Mouse (Mus musculus) ovary, postnatal 10 days (tissue): ENCODE data around the gene Rnf216.
"Not testable (repeated sequence)": the region's sequence is repeated elsewhere in the genome, so short reads cannot be mapped to it uniquely, and the experiment has no call there.

Experiments
- DNase-seq: peaks from one replicate; pipeline ENCODE4 v3.0.0; 2022; ENCODE audit warnings: low spot score

The Rnf216 gene

DNA sequence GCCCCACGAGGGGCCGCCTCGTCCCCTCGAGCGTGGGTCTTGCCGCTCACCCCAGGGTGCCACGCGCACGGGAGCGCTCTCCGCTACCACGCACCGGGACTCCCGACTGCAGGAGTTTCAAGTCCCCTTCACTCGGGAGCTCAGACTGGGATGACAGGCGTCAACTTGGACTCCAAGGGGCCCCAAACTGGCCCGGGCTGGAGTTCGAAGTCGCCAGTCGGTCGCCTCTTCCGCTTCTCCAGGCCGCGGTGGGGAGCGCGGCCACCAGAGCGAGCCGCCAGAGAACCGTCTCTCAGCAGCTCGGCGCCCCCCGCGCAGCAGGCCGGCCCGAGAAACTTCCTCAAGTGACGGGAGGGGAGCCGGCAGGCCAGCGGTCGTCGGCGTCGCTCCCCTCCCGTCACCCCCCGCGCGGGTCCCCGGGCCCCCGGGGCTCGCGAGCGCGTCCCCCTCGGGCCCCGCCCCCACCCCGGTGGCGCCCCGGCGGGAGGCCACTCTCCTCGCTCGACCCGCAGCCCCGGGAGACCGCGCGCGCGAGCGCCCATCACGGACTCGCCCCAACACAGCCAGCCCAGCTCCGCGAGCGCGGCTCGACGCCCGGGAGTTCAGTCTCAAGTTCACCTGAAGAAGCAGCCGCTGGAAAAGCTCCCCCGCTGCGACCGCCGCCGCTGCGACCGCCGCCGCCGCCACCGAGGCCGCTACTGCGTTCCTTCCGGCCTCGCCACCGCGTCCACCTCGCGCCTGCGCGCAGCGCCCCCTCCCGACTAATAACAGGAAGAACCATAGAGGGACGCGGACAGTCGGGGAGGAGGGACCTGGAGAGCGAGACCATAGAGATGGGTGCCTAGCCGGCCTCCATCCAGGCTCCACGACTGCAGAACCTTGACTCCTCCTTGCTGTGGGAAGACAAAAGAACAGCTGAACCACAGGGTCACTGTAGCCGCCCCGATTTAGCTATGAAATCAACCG is at the start of gene Rnf216:
Gene Rnf216 (minus strand): TSS at position 714 of the 966 bp plus-strand sequence.
- DNase-seq, result peak; percentile 93

DNA sequence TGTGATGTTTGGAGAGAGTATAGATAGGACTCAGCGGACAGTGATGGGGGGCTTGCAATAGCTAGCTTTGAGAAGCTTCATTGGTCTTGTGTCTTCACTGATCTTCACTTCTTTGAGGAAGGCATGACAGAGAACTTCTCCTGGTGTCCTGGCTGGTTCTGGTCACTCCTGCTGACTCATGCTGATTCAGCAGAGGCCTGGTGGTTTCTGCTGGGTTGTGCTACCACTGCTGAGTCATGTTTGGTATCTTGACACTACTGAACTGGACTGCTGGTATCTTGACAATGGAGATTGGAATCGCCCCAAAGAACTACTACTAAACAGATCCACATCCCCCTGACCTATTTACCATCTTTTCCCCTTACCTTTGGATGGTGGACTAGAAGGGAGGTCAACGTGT is 42.7 kb upstream of the Rnf216 start:
- no peak for DNase-seq

- DNase-seq, result no peak
Observed at GRCm38 (mm10) chr5:143153756-143154155, 41.0 kb upstream of the Rnf216 start.

- no peak for DNase-seq
Observed at GRCm38 (mm10) chr5:143150044-143150443, 37.2 kb upstream of the Rnf216 start.

GRCm38 (mm10) chr5:143149536-143149935 is 36.7 kb upstream of the Rnf216 start:
- DNase-seq, result no peak

GRCm38 (mm10) chr5:143148661-143149060 is 35.9 kb upstream of the Rnf216 start:
- DNase-seq, result no peak

GRCm38 (mm10) chr5:143147481-143147880 is 34.7 kb upstream of the Rnf216 start, which contains the start of gene Olfr718-ps1:
Olfr718-ps1 (minus strand) TSS chr5:143147581.
- DNase-seq, result no peak

GRCm38 (mm10) chr5:143137580-143137979 is 24.8 kb upstream of the Rnf216 start:
- DNase-seq, result no peak

- DNase-seq, result no peak
Observed at GRCm38 (mm10) chr5:143135042-143135441, 22.2 kb upstream of the Rnf216 start.

- not testable (repeated sequence) for DNase-seq
Observed at GRCm38 (mm10) chr5:143134216-143135010, 21.6 kb upstream of the Rnf216 start.

GRCm38 (mm10) chr5:143132935-143133514 is 20.2 kb upstream of the Rnf216 start:
- no peak for DNase-seq

DNA sequence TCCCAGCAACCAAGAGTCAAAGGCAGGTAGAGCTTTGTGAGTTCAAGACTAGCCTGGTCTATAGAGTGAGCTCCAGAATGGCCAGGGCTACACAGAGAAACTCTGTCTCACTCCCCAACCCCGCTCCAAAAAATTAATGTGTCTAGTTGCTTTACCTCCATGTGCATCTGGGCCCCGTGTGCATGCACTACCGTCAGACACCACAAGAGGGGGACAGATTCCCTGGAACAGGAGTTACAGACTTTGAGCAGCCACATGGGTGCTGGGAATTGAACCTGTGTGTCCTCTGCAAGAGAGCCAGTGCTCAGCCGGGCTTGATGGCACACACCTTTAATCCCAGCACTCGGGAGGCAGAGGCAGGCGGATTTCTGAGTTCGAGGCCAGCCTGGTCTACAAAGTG is 17.5 kb upstream of the Rnf216 start:
- no peak for DNase-seq

GRCm38 (mm10) chr5:143129101-143129500 is 16.3 kb upstream of the Rnf216 start:
- no peak for DNase-seq

- no peak for DNase-seq
Observed at GRCm38 (mm10) chr5:143127837-143128236, 15.0 kb upstream of the Rnf216 start.

DNA sequence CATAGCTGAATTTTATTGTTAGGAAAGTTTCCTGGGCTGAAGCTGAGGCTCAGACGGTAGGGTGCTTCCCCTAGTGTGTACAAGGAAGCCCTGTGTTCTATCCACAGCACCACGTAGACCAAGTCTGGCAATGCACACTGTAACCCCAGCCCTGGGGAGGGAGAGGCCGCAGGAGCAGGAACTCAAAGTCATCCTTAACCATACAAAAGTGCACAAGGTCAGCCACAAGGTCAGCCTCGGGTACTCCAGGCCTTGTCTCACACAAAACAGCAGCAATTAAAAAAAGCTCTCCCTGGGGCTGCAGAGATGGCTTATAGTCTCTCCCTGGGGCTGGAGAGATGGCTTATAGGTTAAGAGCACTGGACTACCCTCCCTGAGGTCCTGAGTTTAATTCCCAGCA is 14.1 kb upstream of the Rnf216 start:
- DNase-seq, result no peak

DNA sequence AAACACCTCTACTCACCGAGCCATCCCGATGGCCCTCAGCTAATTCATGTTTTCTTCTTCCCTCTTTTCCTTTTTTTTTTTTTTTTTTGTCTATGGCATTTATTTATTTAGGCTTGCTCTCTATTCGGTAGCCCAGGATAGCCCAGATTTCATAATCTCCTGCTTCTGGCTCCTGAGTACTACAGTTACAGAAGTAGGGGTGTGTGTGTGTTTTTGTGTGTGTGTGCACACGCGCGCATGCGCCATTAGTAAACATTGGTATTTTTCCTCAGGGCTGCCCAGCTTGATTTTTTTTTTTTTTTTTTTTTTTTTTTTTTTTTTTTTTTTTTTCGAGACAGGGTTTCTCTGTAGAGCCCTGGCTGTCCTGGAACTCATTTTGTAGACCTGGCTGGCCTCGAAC is 13.3 kb upstream of the Rnf216 start:
- no peak for DNase-seq

DNA sequence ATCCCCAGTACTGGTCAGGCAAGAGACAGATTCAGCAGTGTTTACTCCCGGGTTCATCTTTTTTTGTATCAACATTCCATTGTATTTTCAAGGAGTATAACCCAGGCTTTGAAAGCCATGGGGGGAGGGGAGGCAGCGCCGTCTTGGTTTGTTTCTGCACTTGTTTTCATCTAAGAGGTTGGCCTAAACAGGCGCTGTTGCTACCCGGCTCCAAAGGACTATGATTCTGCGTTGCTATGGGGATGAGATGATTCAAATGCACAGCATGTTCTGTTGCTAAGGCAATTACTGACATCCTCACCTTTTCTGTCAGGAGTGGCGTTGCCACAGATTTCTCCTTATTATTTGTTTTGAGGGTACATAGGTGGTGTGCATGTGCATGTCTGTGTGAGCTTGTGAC is 12.8 kb upstream of the Rnf216 start:
- DNase-seq, result no peak

GRCm38 (mm10) chr5:143124805-143125378 is 12.1 kb upstream of the Rnf216 start:
- no peak for DNase-seq

DNA sequence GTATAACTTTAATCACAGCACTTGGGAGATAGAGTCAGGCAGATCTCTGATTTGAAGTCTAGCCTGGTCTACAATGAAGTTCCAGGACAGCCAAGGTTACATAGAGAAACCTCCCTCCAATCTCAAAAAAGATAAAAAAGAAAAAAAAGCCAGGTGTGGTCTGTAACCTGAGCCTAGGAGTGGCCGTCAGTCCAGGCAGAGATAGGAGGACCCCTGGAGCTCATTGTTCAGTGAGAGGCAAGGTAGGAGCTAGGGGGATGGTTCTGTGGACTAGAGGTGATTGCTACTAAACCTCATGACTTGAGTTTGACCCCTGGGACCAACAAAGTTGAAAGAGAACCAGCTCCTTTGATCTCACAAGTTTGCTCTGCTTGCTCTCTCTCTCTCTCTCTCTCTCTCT is 9.9 kb upstream of the Rnf216 start:
- DNase-seq, result no peak

DNA sequence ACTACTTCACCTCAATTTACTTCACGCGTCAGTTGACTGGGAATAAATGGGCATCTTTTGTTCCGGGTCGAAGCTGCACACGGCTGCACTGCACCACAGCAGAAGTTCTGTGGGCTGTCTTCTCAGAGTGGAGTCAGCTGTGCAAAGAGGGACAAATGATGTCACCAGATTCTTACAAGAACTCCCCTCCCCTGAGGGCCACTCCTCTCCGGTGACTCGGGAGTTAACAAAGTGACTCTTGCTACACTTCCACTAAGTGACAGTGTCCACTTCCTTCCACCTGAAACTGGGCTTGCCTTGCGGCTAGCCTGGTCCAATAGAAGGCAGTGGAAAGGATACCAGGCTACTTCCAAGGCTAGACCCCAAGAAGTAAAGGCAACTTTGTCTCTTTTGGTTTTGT is 9.3 kb upstream of the Rnf216 start:
- no peak for DNase-seq

- DNase-seq, result no peak
Observed at GRCm38 (mm10) chr5:143106842-143107241, 6.0 kb downstream of the Rnf216 start.

GRCm38 (mm10) chr5:143103231-143103630 is 9.6 kb downstream of the Rnf216 start:
- no peak for DNase-seq
